Mouse (Mus musculus): ENCODE data around the gene Ccnf. TPM values are rescaled to one million over a fixed set of nuclear protein-coding genes. Genes with fewer than 3 reads are reported as not detected.

Gene Ccnf
- total RNA-seq (2021) = under 1 TPM; 0.25 to 0.50 TPM
- long read RNA-seq, experiment 1 = 0 reads
- long read RNA-seq, experiment 2 = 0 reads

DNA sequence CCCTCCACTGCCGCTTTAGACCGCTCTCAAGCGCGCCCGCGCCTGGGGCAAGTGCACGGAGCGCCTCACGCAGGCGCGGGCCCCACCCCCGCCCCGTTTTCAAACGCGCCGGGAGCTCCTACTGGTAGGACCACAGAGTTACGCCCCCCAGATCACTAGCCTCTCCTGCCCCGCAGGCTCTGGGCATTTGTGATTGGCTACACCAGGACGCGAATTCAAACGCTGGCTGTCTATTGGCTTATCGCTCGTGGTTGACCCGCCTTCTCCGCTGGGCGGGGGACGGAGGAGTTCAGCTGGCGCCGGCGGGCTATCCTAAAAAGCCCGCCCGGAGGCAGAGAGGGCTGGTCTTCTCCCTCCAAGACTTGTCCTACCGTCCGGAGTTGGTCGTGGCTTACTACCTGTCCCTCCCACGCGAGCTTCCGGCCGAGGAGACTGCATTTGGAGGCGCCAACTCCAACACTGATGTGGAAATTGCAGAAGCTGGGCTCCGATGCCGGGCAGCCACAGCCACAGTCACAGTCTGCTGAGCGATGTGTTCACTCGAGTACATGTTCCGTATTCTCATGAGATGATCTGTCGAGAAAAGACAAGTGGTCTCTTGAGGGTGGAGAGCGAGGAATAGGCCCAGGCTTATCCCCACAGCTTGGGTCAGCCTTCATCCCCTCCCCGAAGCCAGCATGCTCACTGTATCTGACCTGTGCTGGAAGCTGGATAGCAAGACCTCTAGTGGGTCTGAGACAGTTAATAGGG, at the start of gene Ccnf:
Gene Ccnf (minus strand): TSS at position 165 of the 750 bp plus-strand sequence.
- DNase-seq (ENCODE audit: low spot score) = peak; percentile 98

DNA sequence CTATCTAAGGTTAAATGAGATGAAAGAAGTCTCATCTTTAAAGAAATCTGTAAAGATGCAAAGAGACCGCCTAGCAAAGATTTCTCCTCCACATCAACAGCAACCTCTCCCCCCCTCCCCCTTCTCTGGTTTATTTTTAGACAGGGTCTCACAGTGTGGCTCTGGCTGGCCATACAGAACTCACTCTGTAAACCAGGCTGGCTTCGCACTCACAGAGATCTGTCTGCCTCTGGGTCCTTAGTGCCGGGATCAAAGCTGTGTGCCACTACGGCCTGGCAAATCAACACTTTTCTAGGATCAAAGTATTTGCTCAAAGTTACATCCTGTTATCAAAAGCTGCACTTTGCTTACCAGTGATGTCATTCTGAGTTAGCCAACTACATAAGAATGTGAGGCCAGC, 49.4 kb upstream of the Ccnf start:
- no peak for DNase-seq (ENCODE audit: low spot score)

DNA sequence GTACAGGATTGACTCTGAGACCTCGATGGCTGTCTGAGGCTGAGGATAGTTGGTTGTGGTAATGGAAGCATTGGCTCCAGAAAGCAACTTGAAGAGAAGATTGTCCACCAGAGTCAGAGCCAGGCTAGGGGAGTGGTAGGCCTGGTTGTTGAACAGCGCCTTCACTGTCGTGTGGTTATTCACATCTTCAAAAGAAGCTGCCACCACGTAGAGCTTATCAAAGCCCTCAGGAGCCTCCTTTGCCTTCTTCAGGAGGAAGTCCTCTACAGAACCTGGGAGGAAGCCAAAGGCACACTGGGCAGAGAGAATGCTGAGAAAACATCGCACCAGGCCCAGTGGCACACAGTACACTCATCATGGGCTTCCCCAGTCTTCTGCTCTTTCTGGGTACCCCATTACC, 38.1 kb upstream of the Ccnf start:
- DNase-seq (ENCODE audit: low spot score) = no peak

DNA sequence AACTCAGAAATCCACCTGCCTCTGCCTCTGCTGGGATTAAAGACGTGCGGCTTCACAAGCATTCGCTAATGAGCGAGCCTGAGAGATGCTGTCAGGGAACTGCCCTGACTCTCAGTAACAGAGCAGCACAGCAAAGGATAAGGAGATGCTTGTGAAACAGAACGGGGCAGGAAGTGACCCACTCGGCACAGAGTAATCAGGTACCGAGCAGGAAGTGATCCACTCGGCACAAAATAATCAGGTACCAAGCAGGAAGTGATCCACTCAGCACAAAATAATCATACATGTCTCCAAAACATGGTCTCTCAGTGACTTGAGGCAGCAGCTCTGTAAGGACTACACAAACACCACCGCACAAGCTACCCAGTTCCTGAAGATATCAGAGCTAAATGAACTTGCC, 37.2 kb upstream of the Ccnf start:
- no peak for DNase-seq (ENCODE audit: low spot score)

DNA sequence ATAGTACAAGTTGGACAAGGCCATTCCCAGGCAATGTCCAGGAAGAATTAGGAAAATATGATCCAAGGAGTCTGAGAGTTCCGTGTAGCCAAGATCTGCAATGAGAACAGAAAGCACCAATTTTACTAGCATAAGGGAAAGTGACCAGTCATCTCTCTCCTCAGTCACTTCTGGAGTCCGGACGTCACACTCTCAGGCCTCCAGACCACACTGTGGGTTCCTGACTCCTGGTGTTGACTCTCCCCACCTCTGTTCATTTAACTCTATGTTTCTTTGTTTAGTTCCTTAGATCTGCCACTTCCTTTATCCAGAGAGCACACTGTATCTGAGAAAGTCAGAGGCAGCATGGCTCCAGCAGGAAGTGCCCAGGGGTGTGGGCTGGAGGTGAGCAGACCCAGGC, 34.4 kb upstream of the Ccnf start:
- no peak for DNase-seq (ENCODE audit: low spot score)

DNA sequence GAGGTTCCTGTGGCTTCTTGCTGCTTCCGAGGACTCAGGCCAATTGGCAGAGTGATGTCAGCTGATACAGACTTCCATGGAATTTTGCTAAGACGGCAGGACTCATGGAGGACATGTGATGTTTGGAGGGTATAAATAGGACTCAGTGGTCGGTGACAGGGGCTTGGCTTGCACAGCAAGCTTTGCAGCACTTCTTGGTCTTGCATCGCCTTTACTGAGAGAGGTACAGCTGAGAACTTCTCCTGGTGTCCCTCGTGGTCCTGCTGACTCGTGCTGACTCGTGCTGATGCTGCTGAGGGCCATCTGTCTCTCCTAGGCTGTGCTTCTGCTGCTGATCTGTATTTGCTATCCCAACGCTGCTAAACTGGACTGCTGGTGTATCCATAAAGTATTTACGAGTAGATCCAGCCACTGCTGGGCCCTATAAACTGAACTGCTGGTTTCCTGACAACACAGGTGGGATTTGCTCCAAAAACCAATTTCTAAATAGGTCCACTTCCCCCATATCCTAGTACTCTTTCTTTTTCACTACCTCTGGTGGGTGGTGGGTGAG, 32.1 kb upstream of the Ccnf start:
- DNase-seq (ENCODE audit: low spot score) = no peak

DNA sequence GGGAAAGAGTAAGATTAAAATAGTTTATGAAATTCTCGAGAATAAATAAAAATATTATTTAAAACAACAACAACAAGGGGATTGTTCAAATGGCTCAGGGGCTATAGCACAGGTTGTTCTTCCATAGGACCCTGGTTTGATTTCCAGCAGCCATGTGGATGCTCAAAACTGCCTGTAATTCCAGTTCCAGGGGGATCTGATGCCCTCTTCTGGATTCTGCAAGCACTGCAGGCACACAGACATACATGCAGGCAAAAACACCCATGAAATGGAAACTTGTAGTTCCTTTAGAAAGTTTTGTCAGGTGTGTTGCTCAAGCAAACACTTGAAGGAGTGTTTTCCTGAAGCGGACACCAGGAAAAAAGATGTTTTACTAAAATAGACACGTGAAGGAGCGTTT, 31.4 kb upstream of the Ccnf start:
- no peak for DNase-seq (ENCODE audit: low spot score)

DNA sequence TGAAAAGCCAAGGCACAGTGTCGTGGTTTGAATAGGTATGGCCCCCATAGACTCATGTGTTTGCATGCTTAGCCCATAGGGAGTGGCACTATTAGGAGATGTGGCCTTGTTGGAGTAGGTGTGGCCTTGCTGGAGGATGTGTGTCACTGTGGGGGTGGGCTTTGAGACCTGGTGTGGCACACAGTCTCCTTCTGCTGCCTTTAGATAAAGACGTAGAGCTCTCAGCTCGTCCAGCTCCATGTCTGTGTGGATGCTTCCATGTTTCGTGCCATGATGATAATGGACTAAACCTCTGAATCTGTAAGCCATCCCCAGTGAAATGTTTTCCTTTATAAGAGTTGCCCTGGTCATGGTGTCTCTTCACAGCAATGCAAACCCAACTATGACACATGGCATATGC, 28.6 kb upstream of the Ccnf start:
- no peak for DNase-seq (ENCODE audit: low spot score)

- DNase-seq (ENCODE audit: low spot score) = no peak
Measured at GRCm38 (mm10) chr17:24267133-24267532, 15.8 kb upstream of the Ccnf start.

DNA sequence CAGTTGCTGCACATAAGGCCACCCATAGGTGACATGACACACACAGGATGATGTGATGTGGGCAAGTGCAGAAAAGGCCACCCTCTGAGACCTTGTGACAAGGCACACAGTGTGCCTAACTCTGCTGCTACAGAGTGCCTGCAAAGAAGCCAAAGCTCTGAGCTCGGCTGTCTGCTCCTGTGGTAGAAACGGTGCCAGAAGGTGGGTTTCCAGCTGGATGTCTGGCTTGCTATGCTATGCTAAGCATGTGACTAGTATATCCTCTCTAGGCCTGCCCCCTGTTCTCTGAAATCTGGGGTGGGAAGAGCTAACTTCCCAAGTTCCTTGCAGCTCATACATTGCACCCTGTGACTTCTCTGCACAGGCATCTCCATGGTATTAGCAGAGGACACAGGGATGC, 13.5 kb upstream of the Ccnf start:
- no peak for DNase-seq (ENCODE audit: low spot score)

DNA sequence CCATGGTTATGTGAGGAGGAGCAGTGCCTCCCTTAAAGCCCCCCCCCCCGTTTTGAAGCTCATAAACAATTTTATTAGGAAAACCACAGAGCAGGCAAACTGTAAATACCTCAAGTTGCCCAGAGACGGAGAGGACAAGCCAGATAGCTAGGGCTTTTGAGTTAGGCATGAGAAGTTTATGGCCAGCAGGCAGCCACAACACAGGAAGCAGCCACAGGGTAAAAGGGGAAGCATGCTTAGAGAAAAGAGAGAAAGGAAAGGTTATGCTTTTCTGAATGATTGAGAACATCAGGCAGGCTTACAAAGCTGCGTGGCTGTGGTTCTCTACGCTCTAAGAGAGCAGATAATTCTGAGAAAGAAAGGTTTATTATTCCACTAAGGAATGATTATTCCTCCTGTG, 9.2 kb upstream of the Ccnf start:
- no peak for DNase-seq (ENCODE audit: low spot score)

DNA sequence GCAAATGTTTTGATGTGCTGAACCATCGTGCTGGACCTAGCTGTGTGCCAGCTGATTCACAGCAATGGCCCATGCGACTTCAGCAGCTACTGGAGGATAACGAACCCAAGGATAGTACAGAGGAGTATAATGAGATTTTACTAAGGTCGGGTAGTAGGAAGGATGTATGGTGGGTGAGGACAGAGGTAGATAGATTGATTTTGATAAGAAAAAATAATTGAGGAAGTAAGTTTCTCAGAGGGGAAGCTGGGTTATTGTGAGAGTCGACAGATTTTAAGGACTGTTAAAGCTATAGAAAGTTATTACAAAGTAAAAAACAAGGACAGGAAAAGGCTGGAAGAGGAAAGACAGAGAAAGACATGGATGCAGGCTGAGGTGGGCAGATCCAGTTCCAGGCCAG, 8.4 kb upstream of the Ccnf start:
- DNase-seq (ENCODE audit: low spot score) = no peak

- DNase-seq (ENCODE audit: low spot score) = no peak
Measured at GRCm38 (mm10) chr17:24258981-24259380, 7.7 kb upstream of the Ccnf start.

DNA sequence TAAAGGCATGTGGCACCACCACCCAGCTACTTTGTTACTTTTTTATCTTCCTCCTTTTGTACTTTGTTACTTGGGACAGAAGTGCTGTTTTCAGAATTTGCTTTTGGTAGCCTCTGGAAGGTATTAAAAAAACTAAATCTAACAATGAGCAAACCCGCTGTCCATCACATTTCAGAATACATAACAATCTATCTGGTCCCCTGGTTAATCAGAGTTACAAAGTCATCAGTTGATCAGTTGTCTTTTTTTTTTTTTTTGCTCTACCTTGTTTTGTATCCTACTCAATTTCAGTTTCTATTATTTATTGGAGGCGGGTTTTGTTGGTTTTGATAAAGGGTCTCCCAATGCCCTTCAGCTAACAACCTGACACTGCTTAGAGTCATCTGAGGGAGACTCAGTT, 1.0 kb upstream of the Ccnf start:
- no peak for DNase-seq (ENCODE audit: low spot score)

GRCm38 (mm10) chr17:24250988-24251319, 330 bp downstream of the Ccnf start:
- no peak for DNase-seq (ENCODE audit: low spot score)

GRCm38 (mm10) chr17:24248641-24249040, 2.6 kb downstream of the Ccnf start:
- no peak for DNase-seq (ENCODE audit: low spot score)

GRCm38 (mm10) chr17:24244061-24244460, 7.2 kb downstream of the Ccnf start:
- DNase-seq (ENCODE audit: low spot score) = no peak

DNA sequence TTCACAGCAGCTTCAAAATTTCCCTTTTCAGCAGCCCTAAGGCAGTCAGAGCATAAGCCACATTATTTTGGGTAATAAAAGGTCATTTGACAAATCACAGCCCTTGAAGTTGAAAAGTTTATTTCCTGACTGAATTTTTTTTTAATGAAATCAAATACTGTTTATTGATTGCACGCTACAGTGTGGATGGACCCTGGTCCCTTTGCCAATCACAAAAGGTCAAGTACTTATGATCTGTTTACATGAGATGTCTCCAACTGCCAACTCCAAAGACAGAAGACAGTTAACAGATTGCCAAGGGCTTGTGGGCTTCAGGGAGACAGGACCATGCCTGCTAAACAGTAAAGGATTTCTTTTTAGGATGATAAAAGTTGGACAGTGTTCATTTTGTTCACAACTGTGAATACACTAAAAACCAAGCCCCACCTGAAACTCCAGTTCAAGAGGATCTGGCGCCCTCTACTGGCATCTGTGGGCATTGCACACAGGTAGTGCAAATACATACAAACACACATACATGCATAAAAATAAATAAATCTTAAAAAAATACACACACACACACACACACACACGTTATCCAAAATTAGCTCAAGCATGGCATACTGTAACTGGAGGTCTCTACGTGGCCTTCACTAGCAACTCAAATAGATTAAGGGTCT, 7.8 kb downstream of the Ccnf start:
- no peak for DNase-seq (ENCODE audit: low spot score)

DNA sequence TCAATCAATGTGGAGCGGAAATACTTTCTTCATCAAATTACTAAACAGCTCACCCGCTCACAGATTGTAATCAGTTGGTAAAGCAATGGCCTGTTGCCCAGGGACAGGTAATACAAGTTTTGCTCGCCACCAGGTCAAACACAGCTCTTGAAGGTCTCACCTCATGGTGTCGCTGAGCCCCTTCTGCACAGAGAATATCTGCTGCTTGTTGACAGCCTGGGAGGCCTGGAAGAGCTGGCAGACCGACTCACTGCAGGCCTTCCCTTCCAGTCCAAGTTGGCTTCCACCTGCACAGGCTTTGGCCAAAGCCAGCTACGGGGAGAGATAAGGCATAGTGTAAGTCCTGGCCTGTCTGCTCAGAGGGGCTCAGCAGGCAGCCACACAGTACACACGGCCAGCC, 14.4 kb downstream of the Ccnf start:
- DNase-seq (ENCODE audit: low spot score) = no peak

DNA sequence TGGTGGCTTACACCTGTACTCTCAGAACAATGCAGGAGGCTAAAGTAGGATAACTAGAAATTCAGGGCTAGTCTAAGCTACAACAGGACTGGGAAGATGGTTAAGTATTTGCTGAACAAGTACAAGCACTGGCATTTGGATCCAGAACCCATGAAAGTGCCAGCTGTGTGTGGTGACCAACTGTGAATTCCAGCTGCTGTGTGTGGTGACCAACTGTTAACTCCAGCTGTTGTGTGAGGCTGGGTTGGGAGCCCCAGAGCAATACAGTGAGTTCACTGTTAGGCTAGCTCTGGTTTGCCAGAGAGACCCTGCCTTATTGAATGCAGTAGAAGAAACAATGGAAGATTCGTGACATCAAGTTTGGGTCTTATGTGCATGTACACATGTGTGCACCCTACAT, 14.8 kb downstream of the Ccnf start:
- DNase-seq (ENCODE audit: low spot score) = no peak

GRCm38 (mm10) chr17:24227941-24228340, 23.3 kb downstream of the Ccnf start:
- no peak for DNase-seq (ENCODE audit: low spot score)

- DNase-seq (ENCODE audit: low spot score) = no peak
Measured at GRCm38 (mm10) chr17:24226721-24227120, 24.6 kb downstream of the Ccnf start.

GRCm38 (mm10) chr17:24225851-24226250, 25.4 kb downstream of the Ccnf start:
- no peak for DNase-seq (ENCODE audit: low spot score)

Measured in gastrocnemius, adult 18-20 months (tissue).